Mouse (Mus musculus) cortical plate, adult 2 months (tissue): ENCODE measurements around the gene Col27a1.

Experiments
- CTCF ChIP-seq: fragments of 200-500 bp; IDR thresholded peaks from 2 replicates; pipeline ENCODE4 v1.5.1; 2011; ENCODE audit warnings: mild to moderate bottlenecking, control low read depth, low read length; ENCODE audit not compliant: insufficient read depth; ENCODE audit errors: extremely low read depth
- POLR2A ChIP-seq: fragments of 200-500 bp; IDR thresholded peaks from 2 replicates; pipeline ENCODE4 v1.6.1; 2011; ENCODE audit warnings: mild to moderate bottlenecking, low read length, control low read depth; ENCODE audit not compliant: insufficient read depth; ENCODE audit errors: extremely low read depth

- TF ChIP-seq CTCF (no peak), POLR2A (no peak)
Observed at GRCm38 (mm10) chr4:63237225-63237624, 23.4 kb downstream of the Col27a1 start.
